Mouse (Mus musculus): ENCODE results near the gene Cript. TPM values are rescaled to one million over a fixed set of nuclear protein-coding genes. Genes with fewer than 3 reads are reported as not detected.

Cript gene
- polyA plus RNA-seq, 1 experiment from 2014 or later, result 132 TPM

DNA sequence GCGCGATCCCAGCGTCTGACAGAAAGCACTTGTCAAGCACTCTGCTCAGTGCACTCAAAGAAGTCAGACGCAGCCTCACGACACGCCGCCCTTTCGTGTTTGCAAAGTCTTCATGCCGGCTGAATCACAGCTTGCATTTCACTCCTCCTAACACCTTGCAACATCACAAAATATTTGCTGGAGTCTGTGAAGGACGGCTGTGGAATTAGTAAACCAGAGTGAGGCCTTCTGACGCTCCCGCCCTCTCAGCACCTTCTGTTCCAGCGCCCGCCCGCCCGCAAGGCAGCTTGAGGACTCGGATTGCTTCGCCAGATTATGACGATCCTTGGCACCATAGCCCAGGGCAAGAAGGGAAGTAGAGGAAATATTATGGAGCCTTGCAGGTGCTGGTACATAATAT is 16.4 kb downstream of the Cript start:
- Histone ChIP-seq H3K4me1 (ENCODE audit: control insufficient read depth, insufficient read depth, low read length) (0 out of 2 replicates have a peak, but pooled peaks cover 2% of the 10 kb centered on the region), H3K4me2 (ENCODE audit: low read depth, low read length) (no peak overlapping the region), H3K36me3 (ENCODE audit: control insufficient read depth, insufficient read depth, low read length) (no peaks in the 10 kb centered on the region), H3K9ac (ENCODE audit: low read depth, low read length) (no peak overlapping the region), H3K4me3 (ENCODE audit: low read length) (no peak overlapping the region), H3K27me3 (replicated peaks; ENCODE audit: control insufficient read depth, insufficient read depth, low read length) (no peaks in the 10 kb centered on the region), H3K9me3 (ENCODE audit: control insufficient read depth, low read length) (no peaks in the 10 kb centered on the region), H3K27ac (ENCODE audit: low read length) (no peak overlapping the region)
- ATAC-seq, result no peak
- WGBS, result 66% methylated on average over 19 of the region's 19 CpGs

DNA sequence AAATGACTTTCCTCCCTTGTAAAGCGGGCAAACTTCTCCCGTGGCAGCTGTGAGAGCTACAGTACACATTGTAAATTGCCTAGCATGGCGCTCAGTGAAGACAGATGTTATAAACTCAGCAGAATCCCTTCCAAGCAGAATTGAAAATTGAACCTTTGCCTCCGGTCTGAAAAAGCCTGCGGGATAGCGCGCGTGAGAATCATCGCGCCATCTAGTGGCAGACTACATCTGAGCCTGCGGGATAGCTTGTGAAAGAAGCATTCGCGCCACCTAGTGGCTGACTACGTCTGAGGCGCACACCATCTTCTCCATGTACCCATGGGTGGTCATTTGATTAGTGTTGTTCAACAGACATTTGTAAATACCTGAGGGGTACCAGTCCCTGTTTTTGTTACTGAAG is 19.0 kb downstream of the Cript start:
- no peak overlapping the region for H3K4me2 ChIP-seq (ENCODE audit: low read depth, low read length)
- under 1% methylated on average over 15 of the region's 15 CpGs for whole genome bisulfite sequencing
- no peaks in the 10 kb centered on the region for H3K27me3 ChIP-seq (replicated peaks; ENCODE audit: control insufficient read depth, insufficient read depth, low read length)
- no peak overlapping the region for H3K27ac ChIP-seq (ENCODE audit: low read length)
- ATAC-seq, result peak; percentile 73
- H3K4me1 ChIP-seq (ENCODE audit: control insufficient read depth, insufficient read depth, low read length), result no peaks in the 10 kb centered on the region
- no peak overlapping the region for H3K9ac ChIP-seq (ENCODE audit: low read depth, low read length)
- H3K9me3 ChIP-seq (ENCODE audit: control insufficient read depth, low read length), result no peaks in the 10 kb centered on the region
- no peak overlapping the region for H3K4me3 ChIP-seq (ENCODE audit: low read length)
- H3K36me3 ChIP-seq (ENCODE audit: control insufficient read depth, insufficient read depth, low read length), result no peaks in the 10 kb centered on the region

DNA sequence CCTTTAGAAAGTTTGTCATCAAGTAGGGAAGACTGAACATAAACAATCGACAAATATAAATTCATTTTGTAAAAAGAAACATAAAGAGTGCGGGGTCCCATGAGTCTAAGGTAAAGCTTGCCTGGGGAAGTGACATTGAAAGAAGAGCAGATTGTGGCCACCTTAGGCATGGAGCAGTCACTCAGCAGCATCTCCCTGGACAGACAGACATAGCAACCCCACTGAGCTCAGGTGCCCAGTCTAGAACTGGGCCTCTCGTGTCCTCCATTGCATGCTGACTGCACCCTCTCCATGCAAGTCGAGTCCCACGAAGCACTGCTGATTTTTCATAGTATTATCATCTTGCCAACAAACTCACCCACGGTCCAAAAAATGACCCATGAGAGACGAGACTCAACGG is 19.4 kb downstream of the Cript start:
- Histone ChIP-seq H3K27ac (ENCODE audit: low read length) (no peak overlapping the region), H3K4me3 (ENCODE audit: low read length) (no peak overlapping the region), H3K27me3 (replicated peaks; ENCODE audit: control insufficient read depth, insufficient read depth, low read length) (no peaks in the 10 kb centered on the region), H3K36me3 (ENCODE audit: control insufficient read depth, insufficient read depth, low read length) (no peaks in the 10 kb centered on the region), H3K4me1 (ENCODE audit: control insufficient read depth, insufficient read depth, low read length) (no peaks in the 10 kb centered on the region), H3K9me3 (ENCODE audit: control insufficient read depth, low read length) (no peaks in the 10 kb centered on the region), H3K9ac (ENCODE audit: low read depth, low read length) (no peak overlapping the region), H3K4me2 (ENCODE audit: low read depth, low read length) (no peak overlapping the region)
- 83% methylated on average over 8 of the region's 8 CpGs for WGBS
- ATAC-seq, result peak; percentile 56

DNA sequence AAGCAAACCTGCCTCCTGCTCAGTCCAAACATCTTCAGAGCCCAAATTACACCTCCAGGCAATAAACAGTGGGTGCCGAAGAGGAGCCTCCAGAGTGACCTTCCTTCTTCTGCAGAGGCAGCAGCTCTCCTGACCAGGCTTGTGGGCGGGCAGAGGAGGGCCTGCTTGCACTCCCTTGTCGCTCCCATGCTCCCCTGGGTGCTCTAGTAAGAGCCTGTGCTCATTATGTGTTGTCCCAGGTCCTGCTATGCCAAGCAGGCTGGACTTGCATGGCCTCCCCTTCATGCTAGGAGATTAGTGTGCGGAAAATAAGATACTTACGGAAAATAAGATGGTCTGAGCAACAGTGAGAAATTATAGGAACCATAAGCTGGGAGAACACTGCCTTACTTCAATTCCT is 24.3 kb downstream of the Cript start:
- H3K4me2 ChIP-seq (ENCODE audit: low read depth, low read length), result no peak overlapping the region
- H3K4me1 ChIP-seq (ENCODE audit: control insufficient read depth, insufficient read depth, low read length), result peaks cover under 1% of the 10 kb centered on the region; the same call in 1 of the 2 replicates
- H3K27ac ChIP-seq (ENCODE audit: low read length), result no peak overlapping the region
- no peak overlapping the region for H3K4me3 ChIP-seq (ENCODE audit: low read length)
- H3K27me3 ChIP-seq (replicated peaks; ENCODE audit: control insufficient read depth, insufficient read depth, low read length), result no peaks in the 10 kb centered on the region
- no peak for ATAC-seq
- no peak overlapping the region for H3K9ac ChIP-seq (ENCODE audit: low read depth, low read length)
- WGBS, result 66% methylated on average over 5 of the region's 5 CpGs
- H3K9me3 ChIP-seq (ENCODE audit: control insufficient read depth, low read length), result no peaks in the 10 kb centered on the region
- H3K36me3 ChIP-seq (ENCODE audit: control insufficient read depth, insufficient read depth, low read length), result no peaks in the 10 kb centered on the region

DNA sequence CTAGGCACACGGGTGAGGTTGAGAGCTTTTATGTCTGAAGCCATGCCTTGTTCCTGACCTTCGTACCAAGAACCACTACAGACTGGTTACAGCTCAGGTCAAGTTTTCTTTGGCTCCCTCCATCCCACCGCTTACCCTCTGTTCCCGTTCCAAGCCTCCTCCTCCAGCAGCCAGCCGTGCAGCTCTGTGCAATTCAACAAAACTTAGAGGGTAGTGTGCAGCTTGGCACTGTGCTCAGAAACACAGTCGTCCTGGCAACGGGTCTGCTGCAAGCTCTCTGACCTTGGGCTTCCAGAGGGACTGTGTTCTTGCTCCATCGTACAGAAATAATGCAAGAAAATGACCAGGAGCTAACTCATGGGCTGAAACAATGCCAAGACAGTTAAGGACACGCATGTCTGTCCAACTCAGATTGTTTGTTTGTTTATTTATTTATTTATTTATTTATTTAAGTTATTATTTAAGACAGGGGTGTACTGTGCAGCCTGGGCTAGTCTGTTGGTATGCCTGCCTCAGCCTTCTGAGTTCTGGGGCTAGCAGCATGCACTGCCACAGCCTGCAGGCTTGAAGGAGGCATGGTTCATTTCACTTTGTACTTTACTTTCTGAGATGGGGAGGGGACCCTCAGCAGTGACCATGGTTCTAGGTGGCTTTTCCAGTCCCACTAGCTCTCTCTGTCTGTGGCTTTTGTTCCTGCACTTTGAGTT is 25.3 kb downstream of the Cript start:
- no peaks in the 10 kb centered on the region for H3K9me3 ChIP-seq (ENCODE audit: control insufficient read depth, low read length)
- no peaks in the 10 kb centered on the region for H3K27me3 ChIP-seq (replicated peaks; ENCODE audit: control insufficient read depth, insufficient read depth, low read length)
- no peak overlapping the region for H3K9ac ChIP-seq (ENCODE audit: low read depth, low read length)
- H3K27ac ChIP-seq (ENCODE audit: low read length), result no peak overlapping the region
- peaks cover 8% of the 10 kb centered on the region; the same call in 1 of the 2 replicates for H3K4me1 ChIP-seq (ENCODE audit: control insufficient read depth, insufficient read depth, low read length)
- WGBS, result 51% methylated on average over 9 of the region's 9 CpGs
- H3K36me3 ChIP-seq (ENCODE audit: control insufficient read depth, insufficient read depth, low read length), result no peaks in the 10 kb centered on the region
- no peak overlapping the region for H3K4me3 ChIP-seq (ENCODE audit: low read length)
- no peak overlapping the region for H3K4me2 ChIP-seq (ENCODE audit: low read depth, low read length)
- ATAC-seq, result no peak

DNA sequence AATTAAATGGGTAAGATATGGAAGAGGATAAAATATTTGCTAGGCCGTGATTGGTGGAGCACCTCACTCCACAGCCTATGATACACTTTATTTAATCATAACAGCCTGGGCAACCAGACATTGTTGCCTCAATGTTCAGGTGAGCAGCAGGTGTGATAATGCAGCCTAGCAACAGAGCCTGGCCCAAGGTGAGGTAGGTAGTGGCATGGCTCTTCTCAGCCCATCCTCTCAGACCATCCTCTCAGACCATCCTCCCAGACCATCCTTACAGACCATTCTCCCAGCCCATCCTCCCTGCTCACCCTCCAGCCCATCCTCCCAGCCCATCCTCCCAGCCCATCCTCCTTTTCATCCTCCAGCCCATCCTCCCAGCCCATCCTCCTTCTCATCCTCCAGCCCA is 26.3 kb downstream of the Cript start:
- Histone ChIP-seq H3K27me3 (replicated peaks; ENCODE audit: control insufficient read depth, insufficient read depth, low read length) (no peaks in the 10 kb centered on the region), H3K27ac (ENCODE audit: low read length) (no peak overlapping the region), H3K4me1 (ENCODE audit: control insufficient read depth, insufficient read depth, low read length) (peaks cover 8% of the 10 kb centered on the region; the same call in 1 of the 2 replicates), H3K9ac (ENCODE audit: low read depth, low read length) (no peak overlapping the region), H3K4me3 (ENCODE audit: low read length) (no peak overlapping the region), H3K36me3 (ENCODE audit: control insufficient read depth, insufficient read depth, low read length) (no peaks in the 10 kb centered on the region), H3K9me3 (ENCODE audit: control insufficient read depth, low read length) (no peaks in the 10 kb centered on the region), H3K4me2 (ENCODE audit: low read depth, low read length) (no peak overlapping the region)
- no peak for ATAC-seq
- 86% methylated on average over 1 of the region's 1 CpGs for WGBS

DNA sequence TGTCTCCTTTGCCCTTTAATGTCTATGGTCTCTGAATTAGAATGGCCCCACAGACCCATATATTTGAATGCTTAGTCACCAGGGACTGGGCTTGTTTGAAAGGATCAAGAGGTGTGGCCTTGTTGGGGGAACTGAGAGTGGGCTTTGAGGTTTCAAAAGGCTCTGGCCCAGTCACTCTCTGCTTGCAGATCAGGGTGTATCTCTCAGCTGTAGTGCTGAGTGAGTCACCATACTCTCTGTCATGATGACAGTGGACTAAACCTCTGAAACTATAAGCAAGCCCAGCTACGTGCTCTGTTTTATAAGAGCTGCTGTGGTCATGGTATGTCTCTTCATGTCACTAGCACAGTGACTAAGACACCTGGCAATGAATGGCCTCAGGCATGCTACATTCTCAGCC is 27.1 kb downstream of the Cript start:
- no peak for ATAC-seq
- no peaks in the 10 kb centered on the region for H3K36me3 ChIP-seq (ENCODE audit: control insufficient read depth, insufficient read depth, low read length)
- 75% methylated on average over 1 of the region's 1 CpGs for WGBS
- no peak overlapping the region for H3K4me2 ChIP-seq (ENCODE audit: low read depth, low read length)
- peaks cover 8% of the 10 kb centered on the region; the same call in 1 of the 2 replicates for H3K4me1 ChIP-seq (ENCODE audit: control insufficient read depth, insufficient read depth, low read length)
- no peaks in the 10 kb centered on the region for H3K27me3 ChIP-seq (replicated peaks; ENCODE audit: control insufficient read depth, insufficient read depth, low read length)
- no peaks in the 10 kb centered on the region for H3K9me3 ChIP-seq (ENCODE audit: control insufficient read depth, low read length)
- H3K4me3 ChIP-seq (ENCODE audit: low read length), result no peak overlapping the region
- H3K27ac ChIP-seq (ENCODE audit: low read length), result no peak overlapping the region
- no peak overlapping the region for H3K9ac ChIP-seq (ENCODE audit: low read depth, low read length)

DNA sequence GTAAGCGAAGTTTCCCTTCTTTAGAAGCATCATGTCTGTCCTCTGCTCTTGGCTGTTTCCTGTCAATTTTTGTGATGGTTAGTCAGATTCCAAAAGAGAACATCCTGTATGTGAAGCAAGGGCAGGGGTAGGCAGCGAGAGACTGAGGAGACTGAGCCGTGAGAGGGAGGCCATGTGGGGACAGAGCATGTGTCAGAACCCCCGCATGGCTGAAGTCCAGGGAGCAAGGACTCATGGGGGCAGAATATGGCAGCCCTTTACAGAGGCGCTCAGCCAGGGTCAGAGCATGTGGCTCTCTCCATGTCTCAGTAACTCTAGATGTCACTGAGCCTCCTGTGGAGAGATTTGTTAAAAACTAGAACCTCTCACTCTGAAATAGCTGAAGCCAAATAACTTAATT is 28.6 kb downstream of the Cript start:
- no peak overlapping the region for H3K27ac ChIP-seq (ENCODE audit: low read length)
- peaks cover 8% of the 10 kb centered on the region; the same call in 1 of the 2 replicates for H3K4me1 ChIP-seq (ENCODE audit: control insufficient read depth, insufficient read depth, low read length)
- no peaks in the 10 kb centered on the region for H3K36me3 ChIP-seq (ENCODE audit: control insufficient read depth, insufficient read depth, low read length)
- H3K4me2 ChIP-seq (ENCODE audit: low read depth, low read length), result no peak overlapping the region
- no peak overlapping the region for H3K9ac ChIP-seq (ENCODE audit: low read depth, low read length)
- no peak overlapping the region for H3K4me3 ChIP-seq (ENCODE audit: low read length)
- H3K27me3 ChIP-seq (replicated peaks; ENCODE audit: control insufficient read depth, insufficient read depth, low read length), result no peaks in the 10 kb centered on the region
- ATAC-seq, result no peak
- 77% methylated on average over 5 of the region's 5 CpGs for WGBS
- no peaks in the 10 kb centered on the region for H3K9me3 ChIP-seq (ENCODE audit: control insufficient read depth, low read length)

DNA sequence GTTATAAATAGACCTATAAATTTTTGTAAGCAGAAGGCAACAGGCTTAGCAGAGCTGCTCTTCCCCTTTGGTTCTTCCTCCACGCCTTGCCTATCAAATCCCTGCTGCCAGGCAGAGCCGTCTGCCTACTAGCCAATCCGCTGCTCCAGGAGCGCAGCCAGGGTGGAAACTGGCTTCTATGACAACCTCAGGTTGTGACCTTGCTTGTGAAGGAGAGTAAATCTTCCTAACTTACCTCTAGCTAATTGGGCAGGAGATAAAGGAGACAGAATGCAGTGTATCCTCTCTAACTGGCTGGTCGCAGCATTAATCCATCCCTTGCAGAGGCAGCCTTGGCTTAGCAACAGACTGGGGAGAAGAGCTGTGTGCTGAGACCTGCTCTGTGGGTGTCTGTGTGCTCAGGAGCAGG is 29.7 kb downstream of the Cript start:
- H3K4me3 ChIP-seq (ENCODE audit: low read length), result no peak overlapping the region
- 12% methylated on average over 5 of the region's 5 CpGs for WGBS
- H3K9ac ChIP-seq (ENCODE audit: low read depth, low read length), result no peak overlapping the region
- no peak; the same call in 1 of the 2 replicates for ATAC-seq
- H3K4me2 ChIP-seq (ENCODE audit: low read depth, low read length), result no peak overlapping the region
- no peaks in the 10 kb centered on the region for H3K27me3 ChIP-seq (replicated peaks; ENCODE audit: control insufficient read depth, insufficient read depth, low read length)
- no peaks in the 10 kb centered on the region for H3K36me3 ChIP-seq (ENCODE audit: control insufficient read depth, insufficient read depth, low read length)
- peaks cover 8% of the 10 kb centered on the region; the same call in 1 of the 2 replicates for H3K4me1 ChIP-seq (ENCODE audit: control insufficient read depth, insufficient read depth, low read length)
- H3K9me3 ChIP-seq (ENCODE audit: control insufficient read depth, low read length), result no peaks in the 10 kb centered on the region
- H3K27ac ChIP-seq (ENCODE audit: low read length), result no peak overlapping the region; the same call in 1 of the 2 replicates

DNA sequence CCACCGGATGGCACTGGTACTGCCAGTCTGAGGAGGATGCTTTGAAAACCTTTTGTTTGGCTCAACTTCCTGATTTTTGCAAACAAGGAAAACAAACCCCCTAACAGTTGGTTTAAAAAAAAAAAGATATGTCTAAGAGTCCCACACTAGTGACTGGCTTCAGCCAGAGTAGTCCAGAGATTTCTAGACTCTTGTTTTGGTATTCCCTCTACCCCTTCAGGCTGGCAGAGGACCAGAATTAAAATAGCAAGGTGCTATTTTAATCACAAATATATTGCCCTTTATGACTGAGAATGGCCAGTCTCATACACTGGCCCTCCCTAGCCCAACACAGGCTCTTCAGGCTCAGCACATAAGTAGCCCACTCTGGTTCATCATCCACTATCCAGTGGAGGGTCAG is 30.3 kb downstream of the Cript start:
- H3K9ac ChIP-seq (ENCODE audit: low read depth, low read length), result no peak overlapping the region
- no peaks in the 10 kb centered on the region for H3K36me3 ChIP-seq (ENCODE audit: control insufficient read depth, insufficient read depth, low read length)
- no peak overlapping the region for H3K4me3 ChIP-seq (ENCODE audit: low read length)
- 67% methylated on average over 1 of the region's 1 CpGs for WGBS
- H3K4me1 ChIP-seq (ENCODE audit: control insufficient read depth, insufficient read depth, low read length), result peaks cover 8% of the 10 kb centered on the region; the same call in 1 of the 2 replicates
- ATAC-seq, result no peak
- H3K27me3 ChIP-seq (replicated peaks; ENCODE audit: control insufficient read depth, insufficient read depth, low read length), result no peaks in the 10 kb centered on the region
- no peak overlapping the region; the same call in 1 of the 2 replicates for H3K27ac ChIP-seq (ENCODE audit: low read length)
- no peak overlapping the region for H3K4me2 ChIP-seq (ENCODE audit: low read depth, low read length)
- H3K9me3 ChIP-seq (ENCODE audit: control insufficient read depth, low read length), result no peaks in the 10 kb centered on the region

Measured in intestine, embryonic 16.5 days (tissue).